12 mouse cellular contexts compared by ENCODE assay signal in the genomic region with DNA sequence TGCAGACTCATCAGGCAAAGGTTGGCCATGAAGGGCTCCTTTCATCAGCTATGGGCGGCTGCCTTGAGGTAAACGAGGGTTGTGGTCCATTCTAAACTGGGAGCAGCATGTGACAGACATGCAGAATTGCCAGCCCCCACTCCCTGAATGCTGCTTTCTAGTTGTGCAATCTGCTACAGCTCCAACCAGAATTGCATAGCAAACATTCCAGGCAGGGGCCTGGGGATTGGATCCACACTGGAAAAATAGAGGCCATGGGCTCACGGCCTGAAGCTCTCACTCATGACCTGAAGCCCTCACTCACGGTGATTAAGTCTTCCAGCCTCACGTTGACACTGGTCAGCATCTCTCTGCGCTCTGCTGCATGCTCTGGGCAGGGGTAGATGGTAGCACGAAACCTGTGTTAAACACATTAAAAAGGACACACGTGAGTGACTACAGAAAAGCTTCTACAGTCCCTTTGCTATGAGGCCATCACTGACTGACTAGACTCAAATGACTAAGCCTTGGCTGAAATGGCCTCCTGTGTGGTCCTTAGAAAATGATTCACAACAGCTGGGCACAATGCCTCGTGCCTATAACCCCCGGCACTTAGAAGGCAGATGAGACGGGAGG. TPM values are rescaled to one million over a fixed set of nuclear protein-coding genes. Genes with fewer than 3 reads are reported as not detected.
DNase-seq lines count a peak whose midpoint lies in the region; ATAC-seq and TF ChIP-seq lines count a peak whose summit lies in the region.
"Had no signal": no experiment of that assay in that cellular context is flagged by ENCODE, and none has a peak within 500 bp of the region (broad histone marks: within the 10 kb centered on the region; RNA-seq: fewer than 3 reads in every experiment).

No protein-coding gene starts in this region.

- H3K9me3 ChIP-seq in embryonic facial prominence, embryonic 10.5 days = no peaks in the 10 kb centered on the region
- no peaks in the 10 kb centered on the region for H3K9me3 ChIP-seq in liver, postnatal 0 days (ENCODE audit: low read length)

- H3K36me3 ChIP-seq in embryonic facial prominence, embryonic 10.5 days (replicated peaks) = no peaks in the 10 kb centered on the region
- H3K36me3 ChIP-seq in liver, postnatal 0 days (replicated peaks; ENCODE audit: insufficient read depth, low read length) = no peaks in the 10 kb centered on the region

- ATAC-seq in liver, postnatal 0 days = peak; percentile 29; the same call in 1 of the 2 replicates
- ATAC-seq in frontal cortex, adult (ENCODE audit: low TSS enrichment) = no peak

- WGBS in embryonic facial prominence, embryonic 10.5 days = 55% methylated on average over 11 of the region's 11 CpGs
- 64% methylated on average over 11 of the region's 11 CpGs for WGBS in liver, postnatal 0 days (ENCODE audit: insufficient replicate concordance)

- DNase-seq in 3T3-L1 (ENCODE audit: low read depth, low spot score) = peak; percentile 96
- DNase-seq in embryonic facial prominence, embryonic 10.5 days (ENCODE audit: low spot score) = peak; percentile 18
- DNase-seq in heart, postnatal 14 days = peak; percentile 17 to 23
- DNase-seq in liver, postnatal 0 days = no peak
- DNase-seq in ovary, adult 18-20 months (ENCODE audit: low spot score) = no peak
- no peak for DNase-seq in right cerebral cortex, postnatal 10 days (ENCODE audit: low spot score in 2 of 2)
- DNase-seq in layer of hippocampus, adult 18-20 months (ENCODE audit: low spot score in 2 of 2) = no peak
- DNase-seq: cerebellum, adult 2 months had no signal

- no peak overlapping the region for H3K27ac ChIP-seq in embryonic facial prominence, embryonic 10.5 days (replicated peaks)
- H3K27ac ChIP-seq in liver, postnatal 0 days (ENCODE audit: low read depth) = no peak overlapping the region

- H3K4me3 ChIP-seq in embryonic facial prominence, embryonic 10.5 days = no peak overlapping the region
- no peak overlapping the region for H3K4me3 ChIP-seq in liver, postnatal 0 days (ENCODE audit: low read depth, low read length)
- H3K4me3 ChIP-seq: megakaryocyte, embryonic 14.5 days had no signal

- H3K9ac ChIP-seq in liver, postnatal 0 days (replicated peaks) = no peak overlapping the region

- intact Hi-C loops in heart, postnatal 14 days (cut with DNase I) = no loop called here

- no peak for TF ChIP-seq CTCF in liver, postnatal 0 days (IDR thresholded peaks at IDR 0.05; ENCODE audit: low read depth)

- H3K4me1 ChIP-seq in embryonic facial prominence, embryonic 10.5 days = peaks cover 11% of the 10 kb centered on the region
- H3K4me1 ChIP-seq in liver, postnatal 0 days (ENCODE audit: insufficient read depth) = 0 out of 2 replicates have a peak, but pooled peaks cover 2% of the 10 kb centered on the region
- H3K4me1 ChIP-seq: megakaryocyte, embryonic 14.5 days had no signal

- no peak overlapping the region for H3K4me2 ChIP-seq in liver, postnatal 0 days (ENCODE audit: low read depth, low read length)

- no peaks in the 10 kb centered on the region for H3K27me3 ChIP-seq in embryonic facial prominence, embryonic 10.5 days (replicated peaks; ENCODE audit: low read depth, poor library complexity, severe bottlenecking)
- no peaks in the 10 kb centered on the region for H3K27me3 ChIP-seq in liver, postnatal 0 days (ENCODE audit: insufficient read depth, low read length)

- no peak for TF ChIP-seq EP300 in liver, postnatal 0 days (IDR thresholded peaks at IDR 0.05; ENCODE audit: low read depth)

RNA-seq across cellular contexts. Expression of gene Tmem213, which starts 27.2 kb away (rescaled TPM):
- 0.25 and 0.52 TPM in 2 replicates for polyA plus RNA-seq in embryonic facial prominence, embryonic 10.5 days (2016; fragmentation: Nextera tagmentation; extraction: Ambion mirVana)
- not detected for total RNA-seq in heart, postnatal 14 days (2021)
- polyA plus RNA-seq in liver, postnatal 0 days (2015; fragmentation: Nextera tagmentation; extraction: Ambion mirVana) = not detected in 2 replicates
- not detected for total RNA-seq in layer of hippocampus, adult 18-20 months (2021)
- total RNA-seq: hematopoietic stem cell, adult 5-6 weeks; MEL had no signal
- polyA plus RNA-seq: cerebellum, adult 2 months had no signal

RNA-seq across cellular contexts. Expression of gene Svopl, which starts 35.0 kb away (rescaled TPM):
- 1.8 and 2.4 TPM in 2 replicates for polyA plus RNA-seq in embryonic facial prominence, embryonic 10.5 days (2016; fragmentation: Nextera tagmentation; extraction: Ambion mirVana)
- total RNA-seq in heart, postnatal 14 days (2021) = under 1 TPM; 0.53 to 0.90 TPM
- polyA plus RNA-seq in liver, postnatal 0 days (2015; fragmentation: Nextera tagmentation; extraction: Ambion mirVana) = 0.08 and 0.15 TPM in 2 replicates
- under 1 TPM; 0.43 to 0.59 TPM for total RNA-seq in layer of hippocampus, adult 18-20 months (2021)
- total RNA-seq: hematopoietic stem cell, adult 5-6 weeks; MEL had no signal

RNA-seq across cellular contexts. Expression of gene Atp6v0a4, which starts 42.6 kb away (rescaled TPM):
- polyA plus RNA-seq in embryonic facial prominence, embryonic 10.5 days (2016; fragmentation: Nextera tagmentation; extraction: Ambion mirVana) = 0.05 TPM in 2 replicates
- 1 to 10 TPM; 2.8 to 3.5 TPM for total RNA-seq in heart, postnatal 14 days (2021)
- polyA plus RNA-seq in liver, postnatal 0 days (2015; fragmentation: Nextera tagmentation; extraction: Ambion mirVana) = 0.05 TPM in 2 replicates
- 1 to 10 TPM; 1.6 to 1.7 TPM for total RNA-seq in layer of hippocampus, adult 18-20 months (2021)
- total RNA-seq: hematopoietic stem cell, adult 5-6 weeks had no signal

Comparison
In these comparisons a context has a peak if more than half of its experiments do, and no peak if none do; other contexts are left out.
1. DNase-seq: peak in 3T3-L1 (single experiment), embryonic facial prominence, embryonic 10.5 days (single experiment) and heart, postnatal 14 days (2 of 2); none in liver, postnatal 0 days (single experiment), ovary, adult 18-20 months (single experiment), right cerebral cortex, postnatal 10 days (0 of 2) and layer of hippocampus, adult 18-20 months (0 of 2).